Mouse (Mus musculus): ENCODE measurements around the gene Ifi204. TPM values are rescaled to one million over a fixed set of nuclear protein-coding genes. Genes with fewer than 3 reads are reported as not detected.
"Not testable (repeated sequence)": the region's sequence is repeated elsewhere in the genome, so short reads cannot be mapped to it uniquely, and the experiment has no call there.

The Ifi204 gene
- polyA plus RNA-seq, 1 experiment from 2014 or later: 1.3 TPM

- Histone ChIP-seq H3K4me2 (ENCODE audit: low read length) (no peak overlapping the region), H3K27ac (ENCODE audit: low read depth) (no peak overlapping the region), H3K9ac (ENCODE audit: low read length) (no peak overlapping the region), H3K36me3 (ENCODE audit: control insufficient read depth, insufficient read depth, low read length) (no peaks in the 10 kb centered on the region), H3K9me3 (ENCODE audit: control insufficient read depth, low read length) (no peaks in the 10 kb centered on the region), H3K4me1 (replicated peaks; ENCODE audit: control insufficient read depth, insufficient read depth, low read length) (no peaks in the 10 kb centered on the region), H3K4me3 (ENCODE audit: low read depth, low read length) (no peak overlapping the region), H3K27me3 (replicated peaks; ENCODE audit: control insufficient read depth, insufficient read depth, low read length) (no peaks in the 10 kb centered on the region)
- ATAC-seq (replicated peaks; ENCODE audit: low FRiP score, low TSS enrichment, low read depth) (no peak), DNase-seq (ENCODE audit: low spot score) (no peak)
Measured at GRCm38 (mm10) chr1:173740537-173740936, 26.2 kb downstream of the Ifi204 start.

- no peaks in the 10 kb centered on the region for H3K4me1 ChIP-seq (replicated peaks; ENCODE audit: control insufficient read depth, insufficient read depth, low read length)
- ATAC-seq (replicated peaks; ENCODE audit: low FRiP score, low TSS enrichment, low read depth) (no peak), DNase-seq (ENCODE audit: low spot score) (no peak)
- no peak overlapping the region for H3K27ac ChIP-seq (ENCODE audit: low read depth)
- no peaks in the 10 kb centered on the region for H3K27me3 ChIP-seq (replicated peaks; ENCODE audit: control insufficient read depth, insufficient read depth, low read length)
- no peak overlapping the region for H3K4me2 ChIP-seq (ENCODE audit: low read length)
- WGBS: 70% methylated on average over 2 of the region's 2 CpGs
- H3K9ac ChIP-seq (ENCODE audit: low read length): no peak overlapping the region
- H3K4me3 ChIP-seq (ENCODE audit: low read depth, low read length): no peak overlapping the region
- no peaks in the 10 kb centered on the region for H3K36me3 ChIP-seq (ENCODE audit: control insufficient read depth, insufficient read depth, low read length)
- no peaks in the 10 kb centered on the region for H3K9me3 ChIP-seq (ENCODE audit: control insufficient read depth, low read length)
Measured at GRCm38 (mm10) chr1:173736986-173737385, 29.8 kb downstream of the Ifi204 start.

GRCm38 (mm10) chr1:173735015-173735414, 31.7 kb downstream of the Ifi204 start:
- H3K9ac ChIP-seq (ENCODE audit: low read length); H3K9me3 ChIP-seq (ENCODE audit: control insufficient read depth, low read length); ATAC-seq (replicated peaks; ENCODE audit: low FRiP score, low TSS enrichment, low read depth); H3K36me3 ChIP-seq (ENCODE audit: control insufficient read depth, insufficient read depth, low read length); H3K27ac ChIP-seq (ENCODE audit: low read depth); H3K4me1 ChIP-seq (replicated peaks; ENCODE audit: control insufficient read depth, insufficient read depth, low read length); DNase-seq (ENCODE audit: low spot score); H3K4me3 ChIP-seq (ENCODE audit: low read depth, low read length); H3K27me3 ChIP-seq (replicated peaks; ENCODE audit: control insufficient read depth, insufficient read depth, low read length); H3K4me2 ChIP-seq (ENCODE audit: low read length): not testable (repeated sequence)
- 85% methylated on average over 4 of the region's 4 CpGs for WGBS

- Histone ChIP-seq H3K27me3 (replicated peaks; ENCODE audit: control insufficient read depth, insufficient read depth, low read length) (no peaks in the 10 kb centered on the region), H3K4me2 (ENCODE audit: low read length) (no peak overlapping the region), H3K9ac (ENCODE audit: low read length) (no peak overlapping the region), H3K4me1 (replicated peaks; ENCODE audit: control insufficient read depth, insufficient read depth, low read length) (no peaks in the 10 kb centered on the region), H3K36me3 (ENCODE audit: control insufficient read depth, insufficient read depth, low read length) (no peaks in the 10 kb centered on the region), H3K9me3 (ENCODE audit: control insufficient read depth, low read length) (no peaks in the 10 kb centered on the region), H3K27ac (ENCODE audit: low read depth) (no peak overlapping the region), H3K4me3 (ENCODE audit: low read depth, low read length) (no peak overlapping the region)
- DNase-seq (ENCODE audit: low spot score) (peak; percentile 56), ATAC-seq (replicated peaks; ENCODE audit: low FRiP score, low TSS enrichment, low read depth) (0 out of 2 replicates have a peak, but pooled peaks have one; percentile 27)
- 17% methylated on average over 7 of the region's 7 CpGs for WGBS
Measured at GRCm38 (mm10) chr1:173733219-173733618, 33.5 kb downstream of the Ifi204 start.

Other genes starting within 250 kb of the Ifi204 start
- gene Ifi214, start 231.0 kb downstream of the Ifi204 start, polyA plus RNA-seq (2014; fragmentation: Nextera tagmentation; extraction: Ambion mirVana): not detected in 2 replicates
- 0.09 TPM in 1 of 2 replicates, not detected in the other for gene Ifi213, start 167.7 kb downstream of the Ifi204 start, polyA plus RNA-seq (2014; fragmentation: Nextera tagmentation; extraction: Ambion mirVana)
- gene Ifi209, start 136.0 kb downstream of the Ifi204 start, polyA plus RNA-seq (2014; fragmentation: Nextera tagmentation; extraction: Ambion mirVana): 0.14 and 0.17 TPM in 2 replicates
- gene Ifi208, start 93.3 kb downstream of the Ifi204 start, polyA plus RNA-seq (2014; fragmentation: Nextera tagmentation; extraction: Ambion mirVana): not detected in 2 replicates
- gene Ifi207, start 25.2 kb downstream of the Ifi204 start, polyA plus RNA-seq (2014; fragmentation: Nextera tagmentation; extraction: Ambion mirVana): 1.2 and 1.6 TPM in 2 replicates
- 0.64 and 0.83 TPM in 2 replicates for gene Ifi211, start 146.1 kb upstream of the Ifi204 start, polyA plus RNA-seq (2014; fragmentation: Nextera tagmentation; extraction: Ambion mirVana)
- gene Mndal, start 175.5 kb upstream of the Ifi204 start, polyA plus RNA-seq (2014; fragmentation: Nextera tagmentation; extraction: Ambion mirVana): 2.0 and 3.0 TPM in 2 replicates
- gene Ifi203, start 175.7 kb upstream of the Ifi204 start, polyA plus RNA-seq (2014; fragmentation: Nextera tagmentation; extraction: Ambion mirVana): 1.3 and 1.5 TPM in 2 replicates
- gene Ifi202b, start 215.8 kb upstream of the Ifi204 start, polyA plus RNA-seq (2014; fragmentation: Nextera tagmentation; extraction: Ambion mirVana): not detected in 2 replicates